ENCODE assay signal across 8 mouse cellular contexts in the genomic region with DNA sequence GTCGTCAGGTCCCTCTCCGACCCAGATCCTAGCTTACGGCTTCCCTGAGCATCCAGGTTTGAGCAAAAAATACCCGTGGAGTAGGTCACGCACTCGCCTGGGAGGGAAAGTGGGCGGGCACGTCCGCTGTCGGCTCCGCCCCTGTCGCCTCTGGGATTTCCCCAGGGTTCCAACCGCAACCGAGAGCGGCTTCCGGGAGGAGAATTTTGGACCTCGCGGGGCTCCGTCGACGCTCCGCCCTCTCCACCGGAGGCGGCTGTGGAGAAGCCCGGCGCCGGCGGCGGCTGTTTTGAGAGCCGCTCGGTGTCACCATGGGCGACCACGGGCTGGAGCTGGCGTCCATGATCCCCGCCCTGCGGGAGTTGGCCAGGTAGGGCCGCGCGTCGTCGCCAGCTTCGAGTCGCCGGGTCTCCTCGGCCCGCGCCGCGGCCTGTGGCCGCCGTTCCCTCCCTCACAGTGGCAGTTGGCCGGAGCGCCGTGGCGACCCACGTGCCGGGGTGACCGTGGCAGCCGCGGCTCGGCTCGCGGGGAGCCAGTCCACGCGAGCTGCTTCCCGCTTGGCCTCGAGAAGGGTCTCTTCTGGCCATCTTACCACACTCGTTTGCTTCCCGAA. TPM values are rescaled to one million over a fixed set of nuclear protein-coding genes. Genes with fewer than 3 reads are reported as not detected.
A peak's percentile ranks its signal among the peaks of the same experiment; 100 is the strongest.
DNase-seq lines count a peak whose midpoint lies in the region; ATAC-seq lines count a peak whose summit lies in the region.

A gene (plus strand): TSS at position 184 of the 613 bp plus-strand sequence.

- peaks cover 38% of the 10 kb centered on the region for H3K4me1 ChIP-seq in megakaryocyte, embryonic 14.5 days

- peak within 1 kb of the TSS; percentile 95 for H3K4me3 ChIP-seq in megakaryocyte, embryonic 14.5 days (replicated peaks)

- peak; percentile 90 for ATAC-seq in common myeloid progenitor, adult 5-6 weeks (replicated peaks; ENCODE audit: low read depth, poor library complexity, severe bottlenecking)

- H3K27me3 ChIP-seq in megakaryocyte, embryonic 14.5 days (replicated peaks), result no peaks in the 10 kb centered on the region

- H3K36me3 ChIP-seq in megakaryocyte, embryonic 14.5 days (replicated peaks; ENCODE audit: low read length), result peaks cover 15% of the 10 kb centered on the region

- peak; percentile 97 for DNase-seq in ZHBTc4 (ENCODE audit: low read depth, low spot score)
- DNase-seq in gastrocnemius, adult 8-10 months (ENCODE audit: low spot score in 2 of 2), result peak; percentile 86 to 89
- peak; percentile 78 for DNase-seq in hindlimb bud, embryonic 11.5 days (ENCODE audit: extremely low spot score, low read depth, low spot score)
- DNase-seq in left cerebral cortex, adult 8-10 months (ENCODE audit: low spot score in 2 of 2), result peak; percentile 85 to 90
- DNase-seq in right cerebral cortex, postnatal 10 days (ENCODE audit: low spot score in 2 of 2), result peak; percentile 94 to 95
- DNase-seq in urinary bladder, postnatal 25 days (ENCODE audit: low spot score), result peak; percentile 92

- peaks cover 10% of the 10 kb centered on the region; the same call in 1 of the 2 replicates for H3K9me3 ChIP-seq in megakaryocyte, embryonic 14.5 days

RNA-seq across cellular contexts. Expression of the gene that starts here (rescaled TPM):
- 60.7 and 66.0 TPM in 2 replicates for total RNA-seq in common myeloid progenitor, adult 5-6 weeks (2017)
- 1 to 10 TPM; 3.0 to 3.7 (median 3.5) TPM for total RNA-seq in gastrocnemius, adult 8-10 months (2022)
- total RNA-seq in left cerebral cortex, adult 8-10 months (2022), result 10 to 100 TPM; 11.8 to 13.8 (median 13.0) TPM
- polyA plus RNA-seq in megakaryocyte, embryonic 14.5 days (2012; ENCODE audit: insufficient read depth, low replicate concordance), result 0.63 TPM in 1 of 2 replicates, not detected in the other

Comparison
In these comparisons a context has a peak if more than half of its experiments do, and no peak if none do; other contexts are left out.
1. Peak in every context shown above with its lines: DNase-seq, ATAC-seq and H3K4me3 ChIP-seq.